Mouse (Mus musculus) ES-E14 (cell line): Measurements from ENCODE around the gene Abcg1.

Source experiments
- CHD2 ChIP-seq: IDR thresholded peaks from 2 replicates; pipeline ENCODE4 v1.6.1; 2014; ENCODE audit warnings: mild to moderate bottlenecking, low read depth, low read length, inconsistent platforms
- HCFC1 ChIP-seq: IDR thresholded peaks from 2 replicates; pipeline ENCODE4 v1.6.1; 2012; ENCODE audit warnings: low read length, inconsistent platforms, borderline replicate concordance; ENCODE audit not compliant: insufficient read depth
- ZC3H11A ChIP-seq: IDR thresholded peaks from 2 replicates; pipeline ENCODE4 v1.6.1; 2012; ENCODE audit warnings: low read depth, mild to moderate bottlenecking, inconsistent platforms, low read length, borderline replicate concordance

DNA sequence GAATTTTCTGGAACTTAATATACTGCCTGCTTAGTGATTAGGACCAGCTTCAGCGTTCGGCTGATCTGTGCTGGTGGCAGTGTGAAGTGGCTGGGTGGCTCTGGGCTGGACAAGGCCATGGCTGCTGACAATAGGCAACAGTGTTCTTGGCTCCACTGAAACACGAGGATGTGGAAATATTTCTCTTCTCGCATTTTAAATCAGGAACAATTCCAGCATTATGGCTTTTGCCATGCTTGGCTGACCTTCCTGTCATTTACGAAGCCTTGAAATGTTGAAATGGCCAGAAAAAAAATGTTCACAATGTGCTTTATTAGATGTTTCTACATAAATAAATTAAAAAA lies 32.7 kb upstream of the Abcg1 start:
- TF ChIP-seq ZC3H11A (no peak), CHD2 (no peak), HCFC1 (no peak)
